Mouse (Mus musculus) myocyte (in vitro differentiated cells): Measurements from ENCODE around the gene 1700025B11Rik. TPM values are rescaled to one million over a fixed set of nuclear protein-coding genes. Genes with fewer than 3 reads are reported as not detected.

Source experiments
- H3K27me3 ChIP-seq: one replicate; pipeline ENCODE4 v1.6.1; 2011; ENCODE audit not compliant: control insufficient read depth, insufficient read depth, insufficient read length
- H3K36me3 ChIP-seq: one replicate; pipeline ENCODE4 v1.6.1; 2011; ENCODE audit not compliant: control insufficient read depth, insufficient read depth
- H3K4me2 ChIP-seq: one replicate; pipeline ENCODE4 v1.6.1; 2011; ENCODE audit warnings: low read depth, control low read depth
- H3K4me3 ChIP-seq: one replicate; pipeline ENCODE4 v1.5.1; 2011; ENCODE audit warnings: mild to moderate bottlenecking, control low read depth, moderate library complexity
- H3K79me2 ChIP-seq: one replicate; pipeline ENCODE4 v1.6.1; 2011; ENCODE audit not compliant: control insufficient read depth, insufficient read depth
- H3ac ChIP-seq: one replicate; pipeline ENCODE4 v1.6.1; 2011; ENCODE audit not compliant: control insufficient read depth, insufficient read length
- CEBPB ChIP-seq: IDR thresholded peaks from 2 replicates; pipeline ENCODE4 v1.6.1; 2011; ENCODE audit warnings: mild to moderate bottlenecking, moderate library complexity; ENCODE audit not compliant: poor library complexity, insufficient read depth, severe bottlenecking
- E2F4 ChIP-seq: IDR thresholded peaks from one replicate; pipeline ENCODE4 v1.6.1; 2011; ENCODE audit warnings: mild to moderate bottlenecking, control low read depth, moderate library complexity; ENCODE audit not compliant: insufficient read depth
- MAX ChIP-seq: IDR thresholded peaks from one replicate; pipeline ENCODE4 v1.6.1; 2011; ENCODE audit warnings: low read depth, mild to moderate bottlenecking, control low read depth
- MYOD1 ChIP-seq, 3 experiments: IDR thresholded peaks; one replicate each; pipeline ENCODE4 v1.6.1; 2011; ENCODE audit warnings: control low read depth in 2 of 3, low read depth in 2 of 3, mild to moderate bottlenecking in 2 of 3, moderate library complexity in 1 of 3; ENCODE audit not compliant: insufficient read length in 2 of 3, control insufficient read depth in 1 of 3
- MYOG ChIP-seq, 3 experiments: IDR thresholded peaks; one replicate each; pipeline ENCODE4 v1.6.1; 2011; ENCODE audit warnings: control low read depth in 2 of 3, low read depth in 2 of 3, mild to moderate bottlenecking in 2 of 3; ENCODE audit not compliant: insufficient read length in 2 of 3, control insufficient read depth in 1 of 3, insufficient read depth in 1 of 3
- POLR2A ChIP-seq: IDR thresholded peaks from one replicate; pipeline ENCODE4 v1.6.1; 2011; ENCODE audit warnings: low read depth, mild to moderate bottlenecking, control low read depth, moderate library complexity; ENCODE audit not compliant: insufficient read length
- POLR2AphosphoS2 ChIP-seq: IDR thresholded peaks from one replicate; pipeline ENCODE4 v1.6.1; 2011; ENCODE audit warnings: low read depth, control low read depth; ENCODE audit not compliant: insufficient read length
- REST ChIP-seq: IDR thresholded peaks from one replicate; pipeline ENCODE4 v1.6.1; 2011; ENCODE audit warnings: mild to moderate bottlenecking, control low read depth, moderate library complexity; ENCODE audit not compliant: insufficient read depth, insufficient read length
- SRF ChIP-seq: IDR thresholded peaks from one replicate; pipeline ENCODE4 v1.6.1; 2011; ENCODE audit warnings: low read depth; ENCODE audit not compliant: control insufficient read depth, insufficient read length
- TCF12 ChIP-seq: IDR thresholded peaks from one replicate; pipeline ENCODE4 v1.6.1; 2011; ENCODE audit warnings: mild to moderate bottlenecking, control low read depth; ENCODE audit not compliant: poor library complexity, insufficient read depth, severe bottlenecking
- TCF3 ChIP-seq: IDR thresholded peaks from one replicate; pipeline ENCODE4 v1.6.1; 2011; ENCODE audit warnings: low read depth, control low read depth; ENCODE audit not compliant: insufficient read length
- USF1 ChIP-seq: IDR thresholded peaks from one replicate; pipeline ENCODE4 v1.6.1; 2011; ENCODE audit warnings: low read depth, mild to moderate bottlenecking, control low read depth, moderate library complexity
- polyA plus RNA-seq: library from polyadenylated mRNA; unstranded; fragments of >200 nt; fragmentation: generic; extraction: Trizol; gene quantifications from one replicate; pipeline ENCODE4 v1.2.1, GENCODE M21; 2012; ENCODE audit warnings: missing spikeins

Gene 1700025B11Rik
- polyA plus RNA-seq, 1 experiment: not detected

DNA sequence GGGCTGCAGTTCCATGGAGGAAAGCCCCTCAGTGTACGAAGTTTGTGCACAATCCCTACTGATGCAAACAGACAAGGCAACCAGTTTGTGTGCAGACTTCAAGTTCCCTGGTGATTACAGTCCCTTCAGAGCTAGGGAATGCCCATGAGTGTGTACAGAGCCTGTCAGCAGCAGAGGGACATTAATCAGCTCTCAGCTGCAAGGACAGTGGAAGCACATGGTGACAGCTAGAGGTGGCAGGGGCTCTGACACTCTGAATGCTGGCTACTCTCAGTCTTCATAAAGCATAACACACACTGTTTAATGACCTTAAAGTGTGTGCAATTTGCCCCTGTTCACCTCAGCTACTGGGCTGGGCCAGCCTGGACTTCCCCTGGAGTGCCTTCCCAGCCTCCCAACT lies 31.9 kb upstream of the 1700025B11Rik start:
- Histone ChIP-seq H3K4me2 (no peak overlapping the region), H3K79me2 (no peaks in the 10 kb centered on the region), H3ac (no peak overlapping the region), H3K27me3 (no peaks in the 10 kb centered on the region), H3K36me3 (no peaks in the 10 kb centered on the region), H3K4me3 (no peak overlapping the region)
- TF ChIP-seq CEBPB (no peak), MYOD1 (IDR thresholded peaks at IDR 0.05; ENCODE audit: control insufficient read depth in 1 of 3, insufficient read length in 2 of 3, low read depth in 2 of 3) (no peak), TCF12 (no peak), REST (no peak), USF1 (no peak), SRF (no peak), MAX (no peak)

DNA sequence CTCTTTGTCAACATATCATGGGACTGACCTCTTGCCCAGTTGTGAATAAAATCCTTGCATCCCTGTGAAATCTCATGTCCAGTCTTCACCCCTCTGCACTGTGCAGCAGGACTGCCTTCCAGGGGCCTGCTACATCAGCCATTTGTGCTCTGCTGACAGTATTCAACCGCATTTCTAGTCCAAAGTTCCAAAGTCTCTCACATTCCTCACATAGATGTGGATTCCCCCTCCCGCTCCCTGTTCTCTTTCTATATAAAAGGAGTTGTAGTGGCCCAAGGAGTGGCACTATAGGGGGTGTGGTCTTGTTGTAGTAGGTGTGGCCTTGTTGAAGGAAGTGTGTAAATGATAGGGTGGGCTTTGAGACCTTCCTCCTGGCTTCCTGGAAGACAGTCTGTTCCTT lies 29.2 kb upstream of the 1700025B11Rik start:
- H3K36me3 ChIP-seq: no peaks in the 10 kb centered on the region
- no peaks in the 10 kb centered on the region for H3K27me3 ChIP-seq
- H3K4me3 ChIP-seq: no peak overlapping the region
- H3K79me2 ChIP-seq: no peaks in the 10 kb centered on the region
- no peak for TF ChIP-seq TCF12
- no peak overlapping the region for H3K4me2 ChIP-seq
- H3ac ChIP-seq: no peak overlapping the region

DNA sequence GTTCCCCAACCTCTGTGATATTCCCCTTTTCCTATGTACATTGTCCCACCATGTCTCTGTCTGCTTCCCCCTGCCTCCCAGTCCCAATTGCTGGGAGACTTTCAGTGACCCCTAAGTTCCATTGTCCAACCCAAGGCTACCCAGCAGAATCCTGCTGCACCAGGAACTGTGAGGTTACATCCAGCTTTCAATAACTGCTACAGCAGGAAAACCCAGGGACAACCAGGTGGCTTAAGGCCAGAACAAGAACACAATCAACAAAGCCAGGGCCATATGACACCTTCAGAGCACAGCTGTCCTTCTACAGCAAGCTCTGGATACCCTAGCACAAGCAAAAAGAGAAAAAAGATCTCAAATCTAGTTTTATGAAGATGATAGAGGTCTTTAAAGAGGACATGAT lies 27.3 kb upstream of the 1700025B11Rik start:
- Histone ChIP-seq H3K27me3 (no peaks in the 10 kb centered on the region), H3K79me2 (no peaks in the 10 kb centered on the region), H3K4me2 (no peak overlapping the region), H3K4me3 (no peak overlapping the region), H3K36me3 (no peaks in the 10 kb centered on the region), H3ac (no peak overlapping the region)
- TF ChIP-seq MYOG (IDR thresholded peaks at IDR 0.05; ENCODE audit: control insufficient read depth in 1 of 3, insufficient read depth in 1 of 3, insufficient read length in 2 of 3, low read depth in 2 of 3): no peak
- no peak for TF ChIP-seq POLR2AphosphoS2
- no peak for TF ChIP-seq CEBPB
- TF ChIP-seq MYOD1 (IDR thresholded peaks at IDR 0.05; ENCODE audit: control insufficient read depth in 1 of 3, insufficient read length in 2 of 3, low read depth in 2 of 3): no peak
- TF ChIP-seq TCF3: no peak
- no peak for TF ChIP-seq USF1
- no peak for TF ChIP-seq E2F4
- TF ChIP-seq REST: no peak
- no peak for TF ChIP-seq TCF12
- TF ChIP-seq POLR2A: no peak
- no peak for TF ChIP-seq SRF
- no peak for TF ChIP-seq MAX

DNA sequence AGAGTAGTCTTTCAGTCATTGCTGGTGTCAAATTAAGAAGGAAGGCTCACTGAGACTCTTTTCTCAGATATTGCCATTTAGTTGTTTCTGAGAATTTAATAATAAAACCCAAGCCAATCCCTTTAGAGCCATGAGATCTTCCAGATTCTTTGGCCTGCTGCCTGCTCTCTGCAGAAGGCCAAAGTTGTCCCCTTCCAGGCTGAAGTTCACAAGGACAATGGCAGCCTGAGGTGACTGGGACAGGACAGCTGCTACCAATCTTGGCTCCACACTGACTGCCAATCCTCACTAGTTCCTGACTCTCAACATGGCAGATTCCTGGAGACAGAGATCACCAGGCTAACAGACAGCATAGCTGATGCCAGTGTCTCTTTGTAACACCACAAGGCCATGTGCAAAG lies 25.3 kb upstream of the 1700025B11Rik start:
- TF ChIP-seq TCF3 (no peak), POLR2A (no peak), MAX (no peak), CEBPB (no peak), REST (no peak), E2F4 (no peak), TCF12 (no peak), USF1 (no peak), MYOG (IDR thresholded peaks at IDR 0.05; ENCODE audit: control insufficient read depth in 1 of 3, insufficient read depth in 1 of 3, insufficient read length in 2 of 3, low read depth in 2 of 3) (no peak), POLR2AphosphoS2 (no peak), MYOD1 (IDR thresholded peaks at IDR 0.05; ENCODE audit: control insufficient read depth in 1 of 3, insufficient read length in 2 of 3, low read depth in 2 of 3) (no peak), SRF (no peak)
- Histone ChIP-seq H3K79me2 (no peaks in the 10 kb centered on the region), H3ac (no peak overlapping the region), H3K4me2 (no peak overlapping the region), H3K4me3 (no peak overlapping the region), H3K27me3 (no peaks in the 10 kb centered on the region), H3K36me3 (no peaks in the 10 kb centered on the region)

DNA sequence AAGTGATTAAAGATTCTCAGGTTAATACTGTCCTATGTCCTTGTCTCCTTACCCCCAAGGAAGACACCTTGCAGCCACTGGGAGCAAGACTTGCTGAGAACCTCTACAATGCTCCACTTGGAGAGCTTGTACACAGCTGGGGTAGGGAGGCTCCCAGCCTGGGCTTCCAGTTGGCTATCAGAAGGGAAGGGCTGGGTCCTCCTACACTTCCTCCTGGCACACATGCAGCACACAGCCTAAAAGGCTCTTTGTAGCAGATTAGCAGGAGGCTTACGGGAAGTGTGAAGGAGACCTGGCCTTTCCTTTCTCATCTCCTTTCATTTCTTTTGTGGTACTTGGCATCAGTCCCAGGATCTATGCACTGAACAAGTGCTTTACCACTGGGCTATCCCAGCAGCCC lies 20.0 kb upstream of the 1700025B11Rik start:
- no peak overlapping the region for H3K4me3 ChIP-seq
- no peak overlapping the region for H3ac ChIP-seq
- H3K27me3 ChIP-seq: no peaks in the 10 kb centered on the region
- H3K79me2 ChIP-seq: no peaks in the 10 kb centered on the region
- H3K36me3 ChIP-seq: no peaks in the 10 kb centered on the region
- no peak for TF ChIP-seq MAX
- TF ChIP-seq E2F4: no peak
- no peak for TF ChIP-seq SRF
- no peak for TF ChIP-seq POLR2A
- TF ChIP-seq MYOG (IDR thresholded peaks at IDR 0.05; ENCODE audit: control insufficient read depth in 1 of 3, insufficient read depth in 1 of 3, insufficient read length in 2 of 3, low read depth in 2 of 3): no peak
- TF ChIP-seq TCF12: no peak
- no peak for TF ChIP-seq CEBPB
- TF ChIP-seq POLR2AphosphoS2: no peak
- TF ChIP-seq REST: no peak
- TF ChIP-seq MYOD1 (IDR thresholded peaks at IDR 0.05; ENCODE audit: control insufficient read depth in 1 of 3, insufficient read length in 2 of 3, low read depth in 2 of 3): no peak
- TF ChIP-seq TCF3: no peak
- TF ChIP-seq USF1: no peak
- H3K4me2 ChIP-seq: no peak overlapping the region
